Mouse (Mus musculus) myocyte (in vitro differentiated cells): ENCODE measurements around the gene Etfa. TPM values are rescaled to one million over a fixed set of nuclear protein-coding genes. Genes with fewer than 3 reads are reported as not detected.

Experiments
- H3K27me3 ChIP-seq: one replicate; pipeline ENCODE4 v1.6.1; 2011; ENCODE audit not compliant: control insufficient read depth, insufficient read depth, insufficient read length
- H3K36me3 ChIP-seq: one replicate; pipeline ENCODE4 v1.6.1; 2011; ENCODE audit not compliant: control insufficient read depth, insufficient read depth
- H3K4me2 ChIP-seq: one replicate; pipeline ENCODE4 v1.6.1; 2011; ENCODE audit warnings: low read depth, control low read depth
- H3K4me3 ChIP-seq: one replicate; pipeline ENCODE4 v1.5.1; 2011; ENCODE audit warnings: mild to moderate bottlenecking, control low read depth, moderate library complexity
- H3K79me2 ChIP-seq: one replicate; pipeline ENCODE4 v1.6.1; 2011; ENCODE audit not compliant: control insufficient read depth, insufficient read depth
- H3ac ChIP-seq: one replicate; pipeline ENCODE4 v1.6.1; 2011; ENCODE audit not compliant: control insufficient read depth, insufficient read length
- CEBPB ChIP-seq: IDR thresholded peaks from 2 replicates; pipeline ENCODE4 v1.6.1; 2011; ENCODE audit warnings: mild to moderate bottlenecking, moderate library complexity; ENCODE audit not compliant: poor library complexity, insufficient read depth, severe bottlenecking
- E2F4 ChIP-seq: IDR thresholded peaks from one replicate; pipeline ENCODE4 v1.6.1; 2011; ENCODE audit warnings: mild to moderate bottlenecking, control low read depth, moderate library complexity; ENCODE audit not compliant: insufficient read depth
- MAX ChIP-seq: IDR thresholded peaks from one replicate; pipeline ENCODE4 v1.6.1; 2011; ENCODE audit warnings: low read depth, mild to moderate bottlenecking, control low read depth
- MYOD1 ChIP-seq, 3 experiments: IDR thresholded peaks; one replicate each; pipeline ENCODE4 v1.6.1; 2011; ENCODE audit warnings: control low read depth in 2 of 3, low read depth in 2 of 3, mild to moderate bottlenecking in 2 of 3, moderate library complexity in 1 of 3; ENCODE audit not compliant: insufficient read length in 2 of 3, control insufficient read depth in 1 of 3
- MYOG ChIP-seq, 3 experiments: IDR thresholded peaks; one replicate each; pipeline ENCODE4 v1.6.1; 2011; ENCODE audit warnings: control low read depth in 2 of 3, low read depth in 2 of 3, mild to moderate bottlenecking in 2 of 3; ENCODE audit not compliant: insufficient read length in 2 of 3, control insufficient read depth in 1 of 3, insufficient read depth in 1 of 3
- POLR2A ChIP-seq: IDR thresholded peaks from one replicate; pipeline ENCODE4 v1.6.1; 2011; ENCODE audit warnings: low read depth, mild to moderate bottlenecking, control low read depth, moderate library complexity; ENCODE audit not compliant: insufficient read length
- POLR2AphosphoS2 ChIP-seq: IDR thresholded peaks from one replicate; pipeline ENCODE4 v1.6.1; 2011; ENCODE audit warnings: low read depth, control low read depth; ENCODE audit not compliant: insufficient read length
- REST ChIP-seq: IDR thresholded peaks from one replicate; pipeline ENCODE4 v1.6.1; 2011; ENCODE audit warnings: mild to moderate bottlenecking, control low read depth, moderate library complexity; ENCODE audit not compliant: insufficient read depth, insufficient read length
- SRF ChIP-seq: IDR thresholded peaks from one replicate; pipeline ENCODE4 v1.6.1; 2011; ENCODE audit warnings: low read depth; ENCODE audit not compliant: control insufficient read depth, insufficient read length
- TCF12 ChIP-seq: IDR thresholded peaks from one replicate; pipeline ENCODE4 v1.6.1; 2011; ENCODE audit warnings: mild to moderate bottlenecking, control low read depth; ENCODE audit not compliant: poor library complexity, insufficient read depth, severe bottlenecking
- TCF3 ChIP-seq: IDR thresholded peaks from one replicate; pipeline ENCODE4 v1.6.1; 2011; ENCODE audit warnings: low read depth, control low read depth; ENCODE audit not compliant: insufficient read length
- USF1 ChIP-seq: IDR thresholded peaks from one replicate; pipeline ENCODE4 v1.6.1; 2011; ENCODE audit warnings: low read depth, mild to moderate bottlenecking, control low read depth, moderate library complexity
- polyA plus RNA-seq: library from polyadenylated mRNA; unstranded; fragments of >200 nt; fragmentation: generic; extraction: Trizol; gene quantifications from one replicate; pipeline ENCODE4 v1.2.1, GENCODE M21; 2012; ENCODE audit warnings: missing spikeins

Gene Etfa
- polyA plus RNA-seq, 1 experiment: 98.3 TPM

DNA sequence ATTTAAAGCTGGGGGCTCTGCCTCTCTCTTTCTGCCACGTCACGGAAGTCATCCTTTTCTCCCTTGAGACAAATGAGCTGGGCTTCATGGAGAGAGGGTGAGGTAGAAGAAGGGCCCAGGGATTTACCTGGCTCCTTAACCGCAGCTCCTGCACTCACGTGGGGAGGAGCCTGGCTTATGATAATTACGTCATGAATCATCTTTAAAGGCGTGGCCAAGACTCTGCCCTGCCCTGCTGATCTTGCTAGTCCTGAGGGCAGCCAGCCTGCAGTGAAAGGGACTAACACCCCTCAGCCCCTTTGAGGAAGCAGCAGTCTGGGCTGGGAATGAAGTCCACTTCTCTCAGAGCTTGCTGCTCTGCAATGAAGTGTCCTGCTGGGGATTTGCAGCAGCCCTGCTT lies 100.9 kb downstream of the Etfa start:
- Histone ChIP-seq H3K79me2 (no peaks in the 10 kb centered on the region), H3K4me2 (no peak overlapping the region), H3K27me3 (peaks cover 40% of the 10 kb centered on the region), H3K4me3 (no peak overlapping the region), H3K36me3 (no peaks in the 10 kb centered on the region), H3ac (no peak overlapping the region)
- no peak for TF ChIP-seq TCF12
- no peak for TF ChIP-seq CEBPB
- no peak for TF ChIP-seq USF1
- no peak for TF ChIP-seq MYOG (IDR thresholded peaks at IDR 0.05; ENCODE audit: control insufficient read depth in 1 of 3, insufficient read depth in 1 of 3, insufficient read length in 2 of 3, low read depth in 2 of 3)
- no peak for TF ChIP-seq REST
- no peak for TF ChIP-seq MAX
- TF ChIP-seq MYOD1 (IDR thresholded peaks at IDR 0.05; ENCODE audit: control insufficient read depth in 1 of 3, insufficient read length in 2 of 3, low read depth in 2 of 3): no peak
- TF ChIP-seq TCF3: no peak
- TF ChIP-seq POLR2AphosphoS2: no peak
- no peak for TF ChIP-seq POLR2A
- TF ChIP-seq SRF: no peak

DNA sequence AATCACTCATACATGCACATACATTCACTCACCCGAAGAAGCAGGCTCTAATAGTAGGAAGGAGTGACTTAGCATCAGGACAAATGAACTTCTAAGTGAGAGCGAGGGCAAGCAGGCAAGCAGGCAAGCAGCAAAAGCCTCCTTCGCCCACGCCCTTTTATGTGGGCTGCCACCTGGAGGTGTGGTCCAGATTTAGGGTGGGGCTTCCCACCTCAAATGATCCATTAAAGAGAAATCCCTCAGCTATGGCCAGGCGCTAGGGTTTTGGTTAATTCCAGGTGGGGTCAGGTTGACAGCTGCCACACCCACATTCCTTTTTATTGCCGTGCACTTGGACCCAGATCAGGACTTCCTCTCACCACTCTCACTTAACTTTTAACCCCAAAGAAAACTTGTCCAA lies 101.6 kb downstream of the Etfa start:
- no peaks in the 10 kb centered on the region for H3K79me2 ChIP-seq
- H3ac ChIP-seq: no peak overlapping the region
- no peak for TF ChIP-seq MYOG (IDR thresholded peaks at IDR 0.05; ENCODE audit: control insufficient read depth in 1 of 3, insufficient read depth in 1 of 3, insufficient read length in 2 of 3, low read depth in 2 of 3)
- H3K4me3 ChIP-seq: no peak overlapping the region
- no peaks in the 10 kb centered on the region for H3K36me3 ChIP-seq
- no peak overlapping the region for H3K4me2 ChIP-seq
- H3K27me3 ChIP-seq: peaks cover 41% of the 10 kb centered on the region

DNA sequence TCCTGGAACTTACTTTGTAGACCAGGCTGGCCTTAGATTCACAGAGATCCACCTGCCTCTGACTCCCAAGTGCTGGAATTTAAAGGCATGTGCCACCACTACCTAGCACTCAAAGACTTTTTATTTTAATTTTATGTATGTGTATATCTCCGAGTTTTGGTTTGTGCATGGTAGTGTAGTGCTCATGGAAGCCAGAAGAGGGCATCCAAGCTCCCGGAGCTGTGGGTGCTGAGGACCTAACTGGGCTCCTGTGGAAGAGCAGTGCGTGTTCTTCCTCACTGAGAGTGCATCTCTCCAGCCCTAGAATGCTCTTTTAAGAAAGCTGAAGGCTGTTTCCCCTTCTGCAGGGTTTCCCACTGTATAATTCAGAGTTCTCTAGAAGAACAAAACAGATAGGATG lies 102.2 kb downstream of the Etfa start:
- TF ChIP-seq MYOD1 (IDR thresholded peaks at IDR 0.05; ENCODE audit: control insufficient read depth in 1 of 3, insufficient read length in 2 of 3, low read depth in 2 of 3) (no peak), POLR2A (no peak), REST (no peak), CEBPB (no peak), MAX (no peak), E2F4 (no peak), SRF (no peak), MYOG (IDR thresholded peaks at IDR 0.05; ENCODE audit: control insufficient read depth in 1 of 3, insufficient read depth in 1 of 3, insufficient read length in 2 of 3, low read depth in 2 of 3) (no peak), TCF12 (no peak)
- Histone ChIP-seq H3K36me3 (no peaks in the 10 kb centered on the region), H3ac (no peak overlapping the region), H3K79me2 (no peaks in the 10 kb centered on the region), H3K4me3 (no peak overlapping the region), H3K4me2 (no peak overlapping the region), H3K27me3 (peaks cover 39% of the 10 kb centered on the region)

DNA sequence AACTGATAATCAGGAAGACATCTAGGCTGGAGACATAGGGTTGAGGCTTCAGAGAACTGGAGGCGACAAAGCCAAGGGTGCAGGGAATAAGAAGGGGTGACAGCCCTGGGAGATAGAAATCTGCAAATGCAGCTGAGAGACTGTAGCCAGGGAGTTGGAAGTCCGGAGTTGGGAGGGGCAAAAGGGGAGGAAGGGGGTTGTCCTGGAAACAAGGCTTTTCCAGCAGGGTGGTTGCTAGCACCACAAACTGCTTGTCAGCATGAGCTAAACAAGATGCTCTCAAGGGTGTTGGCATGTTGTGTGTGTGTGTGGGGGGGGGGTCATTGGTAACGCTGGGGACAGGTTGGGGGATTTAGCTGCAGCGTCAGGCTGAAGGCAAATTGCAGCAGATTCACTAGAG lies 103.2 kb downstream of the Etfa start:
- TF ChIP-seq MAX (no peak), MYOG (IDR thresholded peaks at IDR 0.05; ENCODE audit: control insufficient read depth in 1 of 3, insufficient read depth in 1 of 3, insufficient read length in 2 of 3, low read depth in 2 of 3) (no peak), CEBPB (no peak), REST (no peak), POLR2AphosphoS2 (no peak), E2F4 (no peak), TCF12 (no peak), POLR2A (no peak), SRF (no peak), MYOD1 (IDR thresholded peaks at IDR 0.05; ENCODE audit: control insufficient read depth in 1 of 3, insufficient read length in 2 of 3, low read depth in 2 of 3) (no peak)
- Histone ChIP-seq H3K4me3 (no peak overlapping the region), H3K27me3 (peaks cover 35% of the 10 kb centered on the region), H3ac (no peak overlapping the region), H3K4me2 (no peak overlapping the region), H3K79me2 (no peaks in the 10 kb centered on the region), H3K36me3 (no peaks in the 10 kb centered on the region)

DNA sequence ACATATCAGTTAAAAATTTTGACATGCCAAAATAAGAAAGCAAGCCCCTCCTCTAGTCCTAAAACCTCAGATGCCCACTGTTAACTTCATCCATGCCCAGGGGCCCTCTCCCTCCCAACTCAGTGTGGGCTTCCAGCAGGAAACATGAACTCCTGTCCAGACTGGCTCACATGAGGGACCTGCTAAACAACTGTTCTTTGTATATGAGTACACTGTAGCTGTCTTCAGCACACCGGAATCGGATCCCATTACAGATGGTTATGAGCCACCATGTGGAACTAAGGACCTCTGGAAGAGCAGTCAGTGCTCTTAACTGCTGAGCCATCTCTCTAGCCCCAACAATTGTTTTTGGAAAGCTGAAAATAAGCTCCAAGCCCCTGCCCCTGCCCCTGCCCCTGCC lies 105.3 kb downstream of the Etfa start:
- TF ChIP-seq CEBPB: no peak
- TF ChIP-seq REST: no peak
- Histone ChIP-seq H3K36me3 (no peaks in the 10 kb centered on the region), H3K27me3 (peaks cover 31% of the 10 kb centered on the region), H3K79me2 (no peaks in the 10 kb centered on the region), H3ac (no peak overlapping the region), H3K4me2 (no peak overlapping the region), H3K4me3 (no peak overlapping the region)
